ENCODE assay signal across 13 mouse cellular contexts in genomic region chr1:127904774-127905385, GRCm38 (mm10). TPM values are rescaled to one million over a fixed set of nuclear protein-coding genes. Genes with fewer than 3 reads are reported as not detected.
A peak's percentile ranks its signal among the peaks of the same experiment; 100 is the strongest.
DNase-seq lines count a peak whose midpoint lies in the region; ATAC-seq and TF ChIP-seq lines count a peak whose summit lies in the region.
"Had no signal": no experiment of that assay in that cellular context is flagged by ENCODE, and none has a peak within 500 bp of the region (broad histone marks: within the 10 kb centered on the region; RNA-seq: fewer than 3 reads in every experiment).

No protein-coding gene starts in this region.

- DNase-seq in ZHBTc4 (ENCODE audit: low read depth, low spot score), result peak; percentile 76
- DNase-seq in kidney, adult 2 months, result peak; percentile 64
- no peak for DNase-seq in urinary bladder, adult 2 months (ENCODE audit: low spot score)
- DNase-seq in spleen, postnatal 36 days (ENCODE audit: low spot score in 2 of 2), result no peak
- DNase-seq in thymus, postnatal 25 days, result no peak

- 65% methylated on average over 2 of the region's 2 CpGs for WGBS in intestine, embryonic 15.5 days
- WGBS in intestine, postnatal 0 days, result 68% methylated on average over 2 of the region's 2 CpGs
- 47% methylated on average over 2 of the region's 2 CpGs for WGBS in kidney, adult 2 months
- WGBS in midbrain, embryonic 12.5 days, result 14% methylated on average over 2 of the region's 2 CpGs

- no peak for TF ChIP-seq POLR2A in kidney, adult 2 months (IDR thresholded peaks at IDR 0.05; ENCODE audit: low read depth, low read length)

- H3K9me3 ChIP-seq in intestine, embryonic 15.5 days, result no peaks in the 10 kb centered on the region
- H3K9me3 ChIP-seq in intestine, postnatal 0 days (ENCODE audit: control insufficient read depth), result no peaks in the 10 kb centered on the region
- H3K9me3 ChIP-seq in midbrain, embryonic 12.5 days, result no peaks in the 10 kb centered on the region
- H3K9me3 ChIP-seq: embryonic facial prominence, embryonic 12.5 days; heart, embryonic 13.5 days; limb, embryonic 12.5 days had no signal

- TF ChIP-seq CTCF in intestine, postnatal 0 days (IDR thresholded peaks at IDR 0.05; ENCODE audit: low read depth), result no peak
- TF ChIP-seq CTCF in kidney, adult 2 months (conservative IDR thresholded peaks at IDR 0.05; ENCODE audit: insufficient read depth, insufficient read length, low read depth, low read length), result no peak

- no peak overlapping the region for H3K4me3 ChIP-seq in intestine, embryonic 15.5 days (replicated peaks)
- H3K4me3 ChIP-seq in intestine, postnatal 0 days (ENCODE audit: low read depth, low read length), result no peak overlapping the region
- no peak overlapping the region for H3K4me3 ChIP-seq in kidney, adult 2 months (ENCODE audit: insufficient read depth, low read depth, low read length)
- H3K4me3 ChIP-seq in midbrain, embryonic 12.5 days, result no peak overlapping the region
- H3K4me3 ChIP-seq: embryonic facial prominence, embryonic 12.5 days; heart, embryonic 13.5 days; layer of hippocampus, adult 2 months; limb, embryonic 12.5 days had no signal

- H3K4me1 ChIP-seq in intestine, embryonic 15.5 days (replicated peaks), result no peaks in the 10 kb centered on the region
- no peaks in the 10 kb centered on the region for H3K4me1 ChIP-seq in intestine, postnatal 0 days (replicated peaks; ENCODE audit: control insufficient read depth, insufficient read depth, low read length)
- peaks cover 2% of the 10 kb centered on the region; the same call in 1 of the 2 replicates for H3K4me1 ChIP-seq in kidney, adult 2 months (ENCODE audit: control insufficient read depth, insufficient read depth, low read length)
- peaks cover 5% of the 10 kb centered on the region; the same call in 1 of the 2 replicates for H3K4me1 ChIP-seq in midbrain, embryonic 12.5 days
- H3K4me1 ChIP-seq: embryonic facial prominence, embryonic 12.5 days; heart, embryonic 13.5 days; limb, embryonic 12.5 days had no signal

- ATAC-seq in intestine, embryonic 15.5 days, result peak; percentile 31; the same call in 1 of the 2 replicates
- no peak for ATAC-seq in intestine, postnatal 0 days
- peak; percentile 77 for ATAC-seq in midbrain, embryonic 12.5 days (ENCODE audit: low FRiP score, low read depth)
- ATAC-seq: lung, postnatal 0 days had no signal

- H3K27ac ChIP-seq in intestine, embryonic 15.5 days, result no peak overlapping the region
- H3K27ac ChIP-seq in intestine, postnatal 0 days (ENCODE audit: low read depth, low read length), result no peak overlapping the region
- H3K27ac ChIP-seq in kidney, adult 2 months (ENCODE audit: insufficient read depth, low read depth, low read length), result no peak overlapping the region
- H3K27ac ChIP-seq in midbrain, embryonic 12.5 days (replicated peaks), result peak overlapping the region; percentile 61
- H3K27ac ChIP-seq: embryonic facial prominence, embryonic 12.5 days; heart, embryonic 13.5 days; layer of hippocampus, adult 2 months; limb, embryonic 12.5 days had no signal

- H3K36me3 ChIP-seq in intestine, embryonic 15.5 days, result no peaks in the 10 kb centered on the region; the same call in 1 of the 2 replicates
- H3K36me3 ChIP-seq in intestine, postnatal 0 days (ENCODE audit: control insufficient read depth, insufficient read depth), result peaks cover 11% of the 10 kb centered on the region
- peaks cover 1% of the 10 kb centered on the region; the same call in 1 of the 2 replicates for H3K36me3 ChIP-seq in kidney, adult 2 months (ENCODE audit: control insufficient read depth, insufficient read depth, low read length)
- 0 out of 2 replicates have a peak, but pooled peaks cover 6% of the 10 kb centered on the region for H3K36me3 ChIP-seq in midbrain, embryonic 12.5 days

- H3K4me2 ChIP-seq in intestine, embryonic 15.5 days (replicated peaks), result no peak overlapping the region
- no peak overlapping the region for H3K4me2 ChIP-seq in intestine, postnatal 0 days (replicated peaks; ENCODE audit: low read depth)
- no peak overlapping the region for H3K4me2 ChIP-seq in midbrain, embryonic 12.5 days (replicated peaks)
- H3K4me2 ChIP-seq: embryonic facial prominence, embryonic 12.5 days; heart, embryonic 13.5 days; limb, embryonic 12.5 days had no signal

- H3K9ac ChIP-seq in intestine, embryonic 15.5 days, result no peak overlapping the region
- H3K9ac ChIP-seq in intestine, postnatal 0 days (ENCODE audit: low read depth, low read length), result no peak overlapping the region
- no peak overlapping the region for H3K9ac ChIP-seq in midbrain, embryonic 12.5 days (replicated peaks)
- H3K9ac ChIP-seq: embryonic facial prominence, embryonic 12.5 days; heart, embryonic 13.5 days; limb, embryonic 12.5 days had no signal

- H3K27me3 ChIP-seq in intestine, embryonic 15.5 days (replicated peaks), result no peaks in the 10 kb centered on the region
- H3K27me3 ChIP-seq in intestine, postnatal 0 days (replicated peaks; ENCODE audit: control insufficient read depth, insufficient read depth, low read length), result no peaks in the 10 kb centered on the region
- no peaks in the 10 kb centered on the region for H3K27me3 ChIP-seq in kidney, adult 2 months (replicated peaks; ENCODE audit: control insufficient read depth, insufficient read depth, low read length)
- H3K27me3 ChIP-seq in midbrain, embryonic 12.5 days, result no peaks in the 10 kb centered on the region
- H3K27me3 ChIP-seq: embryonic facial prominence, embryonic 12.5 days; heart, embryonic 13.5 days; limb, embryonic 12.5 days had no signal

RNA-seq across cellular contexts. Expression of gene Rab3gap1, which starts 36.3 kb away (rescaled TPM):
- polyA plus RNA-seq in intestine, embryonic 15.5 days (2015; fragmentation: Nextera tagmentation; extraction: Ambion mirVana), result 20.8 and 22.4 TPM in 2 replicates
- polyA plus RNA-seq in intestine, postnatal 0 days (2015; fragmentation: Nextera tagmentation; extraction: Ambion mirVana), result 12.5 and 13.0 TPM in 2 replicates
- polyA plus RNA-seq in kidney, adult 2 months (2012; rRNA removed), result 16.2 and 16.4 TPM in 2 replicates
- 20.7 and 21.9 TPM in 2 replicates for polyA plus RNA-seq in midbrain, embryonic 12.5 days (2016; fragmentation: Nextera tagmentation; extraction: Ambion mirVana)
- polyA plus RNA-seq in urinary bladder, adult 2 months (2012; rRNA removed), result 16.8 and 21.3 TPM in 2 replicates

RNA-seq across cellular contexts. Expression of gene Map3k19, which starts 50.0 kb away (rescaled TPM):
- polyA plus RNA-seq in intestine, embryonic 15.5 days (2015; fragmentation: Nextera tagmentation; extraction: Ambion mirVana), result not detected in 2 replicates
- polyA plus RNA-seq in intestine, postnatal 0 days (2015; fragmentation: Nextera tagmentation; extraction: Ambion mirVana), result not detected in 2 replicates
- 0.05 TPM in 1 of 2 replicates, not detected in the other for polyA plus RNA-seq in kidney, adult 2 months (2012; rRNA removed)
- polyA plus RNA-seq in midbrain, embryonic 12.5 days (2016; fragmentation: Nextera tagmentation; extraction: Ambion mirVana), result 0.08 TPM in 1 of 2 replicates, not detected in the other
- polyA plus RNA-seq in urinary bladder, adult 2 months (2012; rRNA removed), result 0.01 and 0.08 TPM in 2 replicates
- polyA plus RNA-seq: limb, embryonic 12.5 days had no signal

Comparison
In these comparisons a context has a peak if more than half of its experiments do, and no peak if none do; other contexts are left out.
1. DNase-seq: peak in ZHBTc4 (single experiment) and kidney, adult 2 months (single experiment); none in urinary bladder, adult 2 months (single experiment), spleen, postnatal 36 days (0 of 2) and thymus, postnatal 25 days (single experiment).